Mouse (Mus musculus): Measurements from ENCODE around the gene Sema4c.

The Sema4c gene

GRCm38 (mm10) chr1:36558031-36558993, at the start of gene Sema4c:
Gene Sema4c (minus strand): TSS chr1:36558349.
- peak; percentile 58 for DNase-seq (ENCODE audit: low spot score)

DNA sequence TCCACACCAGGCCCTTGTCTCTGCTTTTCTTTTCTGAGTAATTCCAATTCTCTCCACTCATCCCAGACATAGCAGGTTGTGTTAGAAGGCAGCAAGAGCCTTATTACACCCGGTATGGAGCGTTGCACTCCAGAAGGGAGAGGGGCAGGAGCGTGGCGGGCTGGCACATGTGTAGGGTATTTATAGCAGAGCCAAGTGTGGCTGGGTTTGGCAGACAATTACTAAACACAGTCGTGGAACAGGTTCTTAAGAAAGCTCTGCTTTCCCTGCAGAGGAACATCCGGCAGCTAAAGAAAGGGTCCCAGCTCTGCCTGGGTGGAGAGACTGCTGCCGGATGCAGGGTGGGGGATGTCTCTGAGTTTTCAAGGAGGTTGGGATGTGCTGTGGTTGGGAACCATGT, 48.8 kb upstream of the Sema4c start:
- no peak for DNase-seq (ENCODE audit: low spot score)

DNA sequence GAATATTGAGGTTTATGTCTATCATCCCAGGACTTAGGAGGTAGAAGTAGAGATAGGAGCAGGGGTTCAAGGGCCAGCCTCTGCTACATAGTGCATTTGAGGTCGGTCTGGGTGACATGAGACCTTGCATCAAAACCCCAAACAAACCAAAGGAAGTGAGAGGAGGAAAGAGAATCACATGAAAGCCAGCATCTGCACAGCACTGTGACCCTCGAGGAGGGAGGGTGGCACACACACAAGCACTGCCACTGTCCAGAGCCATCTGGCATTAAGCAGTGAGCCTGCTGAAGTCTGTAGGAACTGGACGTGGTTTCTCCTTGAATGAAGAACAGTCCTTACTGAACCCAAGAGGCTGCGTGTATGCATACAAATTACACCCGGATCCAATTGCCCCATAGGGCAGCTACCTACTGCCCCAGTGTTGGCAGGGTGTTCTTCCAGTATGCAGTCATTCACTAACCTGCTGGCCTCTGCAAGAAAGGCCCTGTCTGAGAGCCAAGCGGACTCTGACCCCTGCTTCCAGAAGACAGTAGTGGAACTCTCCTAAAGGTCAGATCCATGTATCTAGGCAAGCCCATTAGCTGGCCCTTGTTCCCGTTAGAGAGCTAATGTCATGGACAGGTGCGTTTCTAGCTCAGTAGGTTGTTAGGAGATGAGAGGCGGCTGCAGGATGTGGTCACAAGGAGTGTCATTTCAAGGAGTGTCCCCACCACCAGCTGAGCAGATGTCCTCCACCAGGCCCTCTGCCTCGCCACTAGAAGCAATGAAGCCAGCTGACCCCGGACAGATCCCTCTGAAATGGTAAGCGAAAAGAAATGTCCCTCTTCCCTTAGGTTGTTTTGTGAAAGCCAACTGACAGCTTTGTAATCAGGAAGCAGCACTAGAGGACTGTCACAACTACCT, 46.4 kb upstream of the Sema4c start:
- DNase-seq (ENCODE audit: low spot score): no peak

- DNase-seq (ENCODE audit: low spot score): peak; percentile 35
These were observed 45.2 kb upstream of the Sema4c start for GRCm38 (mm10) chr1:36603361-36603760.

- DNase-seq (ENCODE audit: low spot score): no peak
These were observed 44.1 kb upstream of the Sema4c start for GRCm38 (mm10) chr1:36602271-36602670.

- DNase-seq (ENCODE audit: low spot score): no peak
These were observed 40.3 kb upstream of the Sema4c start for GRCm38 (mm10) chr1:36598411-36598810.

DNA sequence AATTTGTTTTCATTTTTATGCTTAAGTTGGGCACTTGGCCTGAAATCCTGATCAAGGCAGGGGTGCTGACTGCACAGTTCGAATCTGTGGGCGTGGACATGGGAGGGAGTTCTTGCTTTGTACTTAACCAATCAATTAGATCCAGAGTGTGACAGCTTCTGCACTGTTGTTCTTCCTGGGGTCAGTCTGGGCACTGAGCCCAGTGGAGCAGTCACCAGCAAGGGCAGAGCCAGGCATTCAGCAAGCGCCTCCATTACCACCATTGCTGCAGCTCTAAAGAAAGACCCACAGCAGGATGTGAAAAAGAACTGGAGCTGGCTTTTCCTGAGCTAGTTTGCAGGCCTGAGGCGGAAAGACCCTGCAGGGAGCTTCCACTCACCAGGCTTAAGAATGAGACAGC, 38.0 kb upstream of the Sema4c start:
- no peak for DNase-seq (ENCODE audit: low spot score)

DNA sequence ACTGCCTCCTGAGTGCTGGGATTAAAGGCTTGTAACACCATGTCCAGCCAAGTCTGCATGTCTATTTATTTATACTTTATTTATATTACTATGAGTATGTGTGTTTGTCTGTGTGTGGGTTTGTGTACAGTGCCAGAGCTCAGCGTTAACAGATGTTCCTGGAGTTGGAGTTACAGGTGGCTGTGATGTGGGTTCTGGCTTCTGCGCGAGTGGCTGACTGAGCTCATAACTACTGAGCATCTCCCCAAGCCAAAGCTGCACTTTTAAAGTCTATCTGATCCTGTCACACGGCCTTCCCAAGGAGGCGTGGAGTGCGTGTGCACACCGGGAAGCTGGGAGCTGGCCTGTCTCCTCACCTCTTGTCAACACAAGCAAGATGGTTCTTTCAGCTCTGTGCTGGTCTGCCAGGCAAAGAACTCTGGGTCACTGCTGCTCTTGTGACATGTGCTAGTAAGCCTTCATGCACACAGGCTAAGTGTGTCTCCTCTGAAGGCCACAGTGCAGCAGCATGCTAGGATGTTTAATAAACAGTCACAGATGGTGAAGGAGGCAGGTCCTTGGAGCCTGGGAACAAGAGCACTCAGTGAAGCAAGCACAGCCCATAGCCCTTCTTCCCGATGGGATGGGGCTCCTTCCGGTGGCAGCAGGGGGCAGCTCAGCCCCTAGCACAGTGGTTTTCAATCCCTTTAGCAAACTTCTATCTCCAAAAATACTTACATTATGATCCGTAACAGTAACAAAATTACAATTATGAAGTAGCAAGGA, 37.2 kb upstream of the Sema4c start:
- DNase-seq (ENCODE audit: low spot score): no peak

DNA sequence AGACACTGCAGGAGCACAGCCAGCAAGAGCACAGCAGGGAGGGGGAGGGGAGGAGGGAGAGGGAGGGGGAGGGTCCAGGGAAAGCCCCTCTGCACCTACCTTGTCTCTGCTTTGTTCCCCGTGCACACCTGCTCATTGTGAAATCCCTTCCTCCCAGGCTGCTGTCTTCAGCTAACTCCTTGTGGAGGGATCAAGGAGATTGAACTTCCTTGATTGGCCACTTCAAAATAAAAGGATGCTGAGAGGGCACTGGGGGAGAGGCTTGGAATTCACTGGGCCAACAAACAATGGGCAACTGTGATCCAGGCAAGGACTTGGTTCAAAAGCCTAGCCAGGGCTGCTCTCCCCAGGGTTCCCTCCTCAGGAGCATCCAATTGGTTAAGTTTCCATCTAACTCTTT, 35.0 kb upstream of the Sema4c start:
- no peak for DNase-seq (ENCODE audit: low spot score)

- DNase-seq (ENCODE audit: low spot score): no peak
These were observed 33.3 kb upstream of the Sema4c start for GRCm38 (mm10) chr1:36591408-36591807.

DNA sequence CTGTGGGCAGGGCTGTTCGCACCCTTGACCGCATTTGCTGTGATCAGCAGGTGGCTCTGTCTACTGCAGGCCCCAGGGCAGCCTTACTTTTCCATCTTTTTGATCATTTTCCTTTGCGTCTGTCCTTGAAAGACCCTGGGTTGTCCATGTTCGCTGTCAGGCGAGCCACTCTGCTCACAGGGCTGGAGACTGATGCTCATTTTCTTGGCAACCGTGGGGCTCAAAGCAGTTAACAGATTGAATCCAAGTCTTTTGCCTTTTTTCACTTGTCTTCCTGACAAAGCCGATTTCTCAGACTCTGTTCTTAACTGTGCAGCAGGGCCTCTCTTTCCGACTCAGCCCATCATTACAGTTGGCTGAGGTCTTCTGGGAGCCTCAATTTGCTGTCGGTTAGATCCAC, 32.5 kb upstream of the Sema4c start:
- no peak for DNase-seq (ENCODE audit: low spot score)

DNA sequence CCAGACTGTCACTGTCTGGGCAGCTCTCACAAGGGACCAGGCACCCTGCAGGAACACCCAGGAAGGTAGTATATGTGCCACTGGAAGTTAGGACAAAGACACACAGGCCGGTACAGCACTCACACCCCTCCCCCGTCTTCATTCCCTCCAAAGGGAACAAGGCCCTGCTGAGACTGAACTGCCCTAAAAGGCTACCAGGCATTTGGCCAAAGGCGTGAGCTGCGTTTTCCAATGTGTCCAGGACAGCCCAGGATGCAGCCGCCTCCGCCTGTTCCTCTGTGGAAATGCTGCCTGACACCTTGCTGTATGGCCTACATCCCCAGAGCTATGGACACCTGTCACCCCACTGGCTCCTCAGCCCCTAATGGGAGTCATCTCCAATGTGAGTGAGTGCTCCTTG, 31.3 kb upstream of the Sema4c start:
- DNase-seq (ENCODE audit: low spot score): peak; percentile 61

DNA sequence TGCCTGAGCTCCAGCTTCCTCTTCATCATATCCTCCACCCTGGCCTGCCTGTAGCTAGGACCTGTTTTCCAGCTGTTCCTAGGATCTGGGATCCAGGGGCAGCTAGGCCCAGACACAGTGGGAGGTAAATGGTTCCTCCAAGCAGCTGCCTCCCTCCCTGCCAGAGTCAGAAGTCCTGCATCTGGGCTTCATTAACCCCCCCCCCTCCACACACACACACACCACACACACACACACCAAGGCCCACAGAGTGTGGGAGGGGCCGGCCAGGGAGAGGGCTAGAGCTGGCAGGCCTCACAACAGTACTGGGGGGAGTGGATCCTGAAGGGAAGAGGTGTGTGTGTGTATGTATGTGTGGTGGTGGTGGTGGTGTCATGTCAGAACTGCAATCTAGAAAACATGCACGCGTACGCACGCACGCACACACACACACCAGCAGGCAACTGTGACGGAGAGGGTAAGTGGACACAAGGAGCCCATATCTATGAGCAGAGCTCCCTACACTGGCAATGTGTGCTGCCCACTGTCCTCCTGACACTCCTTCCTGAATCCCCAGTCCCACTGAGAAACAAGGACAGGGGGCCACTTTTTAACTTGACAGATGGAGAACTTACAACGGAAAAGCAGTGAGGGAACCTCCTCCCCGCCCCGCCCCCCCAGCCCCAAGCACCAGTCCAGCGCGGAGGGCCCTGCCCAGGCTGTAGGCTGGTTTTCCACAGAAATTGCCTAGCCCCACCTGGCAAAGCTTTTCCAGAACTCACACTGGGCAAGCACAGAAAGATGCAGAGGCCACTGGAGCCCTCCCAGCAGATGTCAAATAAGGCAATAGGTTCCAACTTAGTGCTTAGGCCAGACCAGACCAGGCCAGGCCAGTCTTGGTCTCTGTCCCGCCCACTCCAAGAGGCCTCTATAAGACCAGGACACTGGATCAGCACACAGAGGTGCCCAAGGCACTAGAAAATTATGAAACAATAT, 30.6 kb upstream of the Sema4c start:
- DNase-seq (ENCODE audit: low spot score): no peak

DNA sequence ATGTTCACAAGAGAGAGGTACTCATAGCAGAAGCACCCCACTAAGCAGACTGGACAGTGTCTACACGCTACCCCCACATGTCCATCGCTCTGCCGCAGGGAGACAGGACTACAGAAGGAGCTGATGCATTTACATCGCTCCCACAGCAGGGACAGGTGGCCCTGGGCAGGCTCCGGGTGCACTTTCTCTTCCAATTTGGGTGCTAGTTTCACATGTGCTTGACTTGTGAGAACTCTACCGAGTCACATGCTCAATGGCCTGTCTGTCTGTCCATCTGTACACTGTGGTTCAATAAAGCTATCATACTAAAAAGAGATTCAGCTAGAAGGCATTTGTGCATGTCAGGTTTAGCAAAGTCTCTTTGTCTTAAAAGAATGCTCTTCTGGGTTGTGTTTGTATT, 29.7 kb upstream of the Sema4c start:
- no peak for DNase-seq (ENCODE audit: low spot score)

DNA sequence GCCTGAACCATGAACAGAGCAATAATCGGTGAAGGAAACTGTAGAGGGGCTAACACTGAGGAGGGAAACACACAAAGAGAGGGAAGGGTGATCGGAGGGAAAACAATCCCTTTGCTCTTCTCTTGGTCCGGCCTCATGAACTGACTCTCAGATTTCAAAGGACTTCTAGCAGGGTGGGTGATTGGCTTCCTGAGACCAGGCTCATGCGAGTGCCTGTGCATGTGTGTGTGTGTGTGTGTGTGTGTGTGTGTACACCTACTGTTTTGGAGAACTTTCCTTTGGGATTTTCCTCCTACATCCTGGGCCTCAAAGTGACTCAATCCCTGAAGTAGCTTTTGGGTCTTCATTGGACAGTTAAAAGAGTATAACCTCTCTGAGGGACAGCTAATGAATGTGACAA, 28.1 kb upstream of the Sema4c start:
- DNase-seq (ENCODE audit: low spot score): no peak

DNA sequence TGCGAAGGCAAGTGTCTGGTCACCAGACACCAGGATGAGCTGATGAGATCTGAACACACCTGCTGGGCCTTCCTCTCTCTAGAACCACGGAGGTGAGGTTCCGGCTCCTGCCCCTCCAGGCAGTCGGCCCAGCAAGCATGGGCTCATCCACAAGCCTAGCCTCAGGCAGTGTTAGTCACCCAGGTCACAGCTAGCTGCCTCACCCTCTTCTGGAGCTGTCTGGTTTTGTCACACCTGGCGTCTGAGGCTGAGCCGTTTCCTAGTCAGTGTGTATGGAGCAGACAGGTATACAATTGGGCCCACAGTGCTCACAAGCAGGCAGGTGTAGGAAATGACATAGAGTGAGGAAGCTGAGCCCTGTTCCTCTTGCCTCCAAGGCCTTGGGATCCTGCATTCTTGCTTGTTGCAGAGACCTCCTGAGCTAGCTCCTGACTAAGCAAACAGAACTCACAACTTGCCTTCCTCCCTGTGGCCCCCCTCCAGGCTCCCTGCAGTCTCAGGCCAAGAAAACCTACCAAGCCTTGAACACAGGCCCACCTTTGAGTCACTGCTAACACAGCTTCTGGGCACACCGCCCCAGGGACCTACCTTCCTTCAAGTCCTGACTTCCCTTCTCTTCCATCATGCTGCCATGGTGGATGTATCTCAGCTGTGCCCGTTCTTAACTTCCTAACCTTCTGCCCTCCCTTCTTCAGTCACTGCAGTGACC, 25.4 kb upstream of the Sema4c start:
- no peak for DNase-seq (ENCODE audit: low spot score)

GRCm38 (mm10) chr1:36582211-36582610, 24.1 kb upstream of the Sema4c start:
- DNase-seq (ENCODE audit: low spot score): no peak

DNA sequence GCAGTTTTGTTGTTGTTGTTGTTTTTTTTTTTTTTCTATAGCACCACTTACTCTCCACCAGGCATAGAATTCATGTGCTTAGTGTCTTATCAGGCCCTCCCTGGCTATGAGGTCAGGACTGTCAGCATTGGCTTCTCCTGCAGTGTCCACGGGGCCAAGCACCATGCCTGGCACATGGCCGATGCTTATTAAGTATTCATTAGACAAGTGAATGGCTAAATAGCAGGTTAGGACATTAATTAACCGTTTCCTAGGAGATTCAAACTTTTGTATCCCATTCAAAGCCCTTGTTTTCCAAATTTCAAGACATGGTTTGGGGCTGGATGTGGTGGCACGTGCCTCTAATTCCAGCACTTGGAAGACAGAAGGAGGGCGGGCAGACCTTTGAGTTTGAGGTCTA, 23.1 kb upstream of the Sema4c start:
- no peak for DNase-seq (ENCODE audit: low spot score)

DNA sequence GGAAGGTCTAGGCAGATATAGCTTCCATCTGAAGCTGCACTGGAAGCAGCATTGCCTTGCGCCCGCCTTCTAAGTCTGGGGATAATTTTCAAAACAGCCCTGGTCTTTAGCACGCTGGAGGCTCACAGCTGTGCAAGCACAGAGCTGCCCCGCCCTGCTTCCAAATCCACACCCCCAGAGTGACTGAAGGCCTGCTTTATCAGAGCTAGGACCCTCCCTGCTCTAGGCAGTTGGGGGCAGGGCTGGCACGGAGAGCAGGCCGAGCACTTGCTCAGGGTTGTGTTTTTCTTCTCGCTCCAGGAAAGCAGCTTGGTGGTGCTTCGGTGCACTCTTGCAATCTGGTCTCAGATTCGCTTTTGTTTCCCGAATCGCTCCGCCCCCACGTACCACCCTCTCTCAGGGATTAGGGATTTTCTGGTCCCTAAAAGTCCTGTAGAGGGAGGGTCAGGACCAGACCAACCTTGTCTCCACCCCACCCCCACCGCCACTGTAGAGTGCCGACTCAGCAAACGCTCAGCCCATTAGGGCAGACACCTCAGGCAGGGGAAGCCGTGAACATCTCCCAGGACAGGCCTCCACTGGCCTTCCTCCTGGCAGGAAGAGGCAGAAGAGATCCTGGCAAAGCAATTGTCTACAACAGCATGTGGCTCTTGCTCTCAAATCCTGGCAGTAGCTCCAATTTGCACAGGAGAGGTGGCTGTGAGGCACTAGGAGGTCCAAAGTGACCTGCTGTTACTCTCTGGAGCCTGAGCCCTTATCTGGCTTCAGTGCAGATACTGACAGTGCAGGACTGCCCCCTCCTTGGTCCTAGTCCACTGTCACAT, 22.4 kb upstream of the Sema4c start:
- peak; percentile 65 for DNase-seq (ENCODE audit: low spot score)
